ENCODE assay signal across 18 mouse cellular contexts in the genomic region with DNA sequence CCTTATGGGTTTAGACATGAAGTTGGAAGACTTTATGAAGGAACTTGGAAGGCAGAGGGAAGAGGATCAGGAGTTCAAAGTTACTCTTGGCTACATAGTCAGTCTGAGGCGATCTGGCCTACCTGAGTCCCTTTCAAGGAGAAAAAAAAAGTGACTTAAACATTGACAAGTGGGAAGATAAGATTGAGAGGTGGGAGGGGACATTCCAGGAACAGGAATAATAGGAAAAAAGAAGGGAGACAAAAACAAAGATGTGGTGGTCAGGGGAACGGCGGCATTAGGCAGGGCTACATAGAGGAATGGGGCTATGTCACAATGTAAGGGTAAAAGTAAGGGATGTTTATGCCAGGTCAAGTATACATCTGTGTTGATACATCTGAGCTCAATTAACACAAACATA. TPM values are rescaled to one million over a fixed set of nuclear protein-coding genes. Genes with fewer than 3 reads are reported as not detected.
DNase-seq lines count a peak whose midpoint lies in the region; ATAC-seq and TF ChIP-seq lines count a peak whose summit lies in the region.
"Had no signal": no experiment of that assay in that cellular context is flagged by ENCODE, and none has a peak within 500 bp of the region (broad histone marks: within the 10 kb centered on the region; RNA-seq: fewer than 3 reads in every experiment).

No protein-coding gene starts in this region.

- ATAC-seq in kidney, postnatal 0 days (replicated peaks; ENCODE audit: low FRiP score, low read depth) = no peak
- ATAC-seq in liver, embryonic 14.5 days (ENCODE audit: insufficient read depth) = no peak
- ATAC-seq in forebrain, embryonic 15.5 days (replicated peaks) = no peak
- ATAC-seq: CD4-positive, CD25-positive, alpha-beta regulatory T cell, adult 4 months; forebrain, embryonic 16.5 days; hindbrain, postnatal 0 days had no signal

- in situ Hi-C loops in CH12.LX (cut with MboI; ENCODE audit: low pct_ligation_motif_present, low pct_unique_long_range_greater_than_20kb, low sequenced_read_pairs) = no loop called here

- no peak for TF ChIP-seq EP300 in CH12.LX (IDR thresholded peaks at IDR 0.05; ENCODE audit: low read length)
- TF ChIP-seq EP300 in liver, embryonic 14.5 days (IDR thresholded peaks at IDR 0.05; ENCODE audit: low read depth) = no peak

- H3K36me3 ChIP-seq in kidney, postnatal 0 days (ENCODE audit: insufficient read depth, low read length) = no peaks in the 10 kb centered on the region
- H3K36me3 ChIP-seq in CH12.LX (replicated peaks in 1 of 2; ENCODE audit: control insufficient read depth in 1 of 2, insufficient read depth in 1 of 2, low read length in 1 of 2) = peaks cover 7 to 31% of the 10 kb centered on the region in 2 experiments
- peaks cover 8% of the 10 kb centered on the region for H3K36me3 ChIP-seq in liver, embryonic 14.5 days (replicated peaks; ENCODE audit: control insufficient read depth, insufficient read depth, low read depth)
- H3K36me3 ChIP-seq in forebrain, embryonic 15.5 days = no peaks in the 10 kb centered on the region
- H3K36me3 ChIP-seq: limb, embryonic 15.5 days had no signal

- H3K9ac ChIP-seq in kidney, postnatal 0 days (ENCODE audit: low read depth, low read length) = no peak overlapping the region
- peak overlapping the region; percentile 64 for H3K9ac ChIP-seq in CH12.LX (ENCODE audit: insufficient read depth, low read depth)
- H3K9ac ChIP-seq in liver, embryonic 14.5 days (replicated peaks) = peak overlapping the region; percentile 59; the same call in 1 of the 2 replicates
- H3K9ac ChIP-seq in forebrain, embryonic 15.5 days (replicated peaks) = no peak overlapping the region
- H3K9ac ChIP-seq: limb, embryonic 15.5 days had no signal

- H3K4me1 ChIP-seq in kidney, postnatal 0 days (replicated peaks; ENCODE audit: insufficient read depth, low read length) = no peaks in the 10 kb centered on the region
- H3K4me1 ChIP-seq in CH12.LX (ENCODE audit: control insufficient read depth in 1 of 2, insufficient read depth in 2 of 2) = peaks cover 8 to 80% of the 10 kb centered on the region in 2 experiments
- H3K4me1 ChIP-seq in liver, embryonic 14.5 days (replicated peaks; ENCODE audit: control insufficient read depth in 2 of 2, insufficient read depth in 2 of 2, low read length in 1 of 2) = peaks cover 76 to 78% of the 10 kb centered on the region in 2 experiments
- H3K4me1 ChIP-seq in forebrain, embryonic 15.5 days = no peaks in the 10 kb centered on the region
- H3K4me1 ChIP-seq: limb, embryonic 15.5 days had no signal

- DNase-seq in kidney, postnatal 0 days (ENCODE audit: low spot score) = no peak
- no peak for DNase-seq in kidney, adult 9 months
- DNase-seq in CD4-positive helper T cell, adult 2 months (ENCODE audit: low read depth, low spot score) = peak; percentile 16
- DNase-seq in CH12.LX (ENCODE audit: extremely low read depth) = no peak
- no peak for DNase-seq in liver, embryonic 14.5 days (ENCODE audit: low read depth in 3 of 3, low spot score in 3 of 3)
- DNase-seq in layer of hippocampus, postnatal 10 days (ENCODE audit: low spot score in 2 of 2) = no peak
- DNase-seq: adrenal gland, postnatal 10 days; cerebellum, adult 18-20 months; cerebellum, postnatal 36 days; heart, adult 18-20 months; heart, postnatal 36 days; layer of hippocampus, postnatal 36 days; thymus, postnatal 14 days had no signal

- no peak for TF ChIP-seq RAD21 in CH12.LX (IDR thresholded peaks at IDR 0.05; ENCODE audit: low read depth, low read length)

- no peaks in the 10 kb centered on the region for H3K9me3 ChIP-seq in kidney, postnatal 0 days (replicated peaks; ENCODE audit: low read length)
- peaks cover 2% of the 10 kb centered on the region for H3K9me3 ChIP-seq in CH12.LX (replicated peaks; ENCODE audit: low read length)
- H3K9me3 ChIP-seq in liver, embryonic 14.5 days (ENCODE audit: control insufficient read depth, low read length) = no peaks in the 10 kb centered on the region
- H3K9me3 ChIP-seq in forebrain, embryonic 15.5 days = no peaks in the 10 kb centered on the region
- H3K9me3 ChIP-seq: limb, embryonic 15.5 days had no signal

- 82% methylated on average over 3 of the region's 3 CpGs for WGBS in kidney, postnatal 0 days
- WGBS in liver, embryonic 14.5 days (ENCODE audit: insufficient replicate concordance) = 27% methylated on average over 3 of the region's 3 CpGs
- WGBS in forebrain, embryonic 15.5 days = 87% methylated on average over 3 of the region's 3 CpGs

- no peak overlapping the region for H3K4me3 ChIP-seq in kidney, postnatal 0 days (replicated peaks; ENCODE audit: low read depth, low read length)
- no peak overlapping the region for H3K4me3 ChIP-seq in CH12.LX (replicated peaks in 1 of 3; ENCODE audit: low read depth in 2 of 3, low read length in 2 of 3, poor library complexity in 1 of 3)
- no peak overlapping the region for H3K4me3 ChIP-seq in liver, embryonic 14.5 days (ENCODE audit: insufficient read depth in 1 of 2, low read depth in 2 of 2, low read length in 2 of 2)
- no peak overlapping the region for H3K4me3 ChIP-seq in forebrain, embryonic 15.5 days
- H3K4me3 ChIP-seq: limb, embryonic 15.5 days had no signal

- TF ChIP-seq POLR2A in CH12.LX (IDR thresholded peaks at IDR 0.05; ENCODE audit: low read depth, low read length) = no peak

- no peak overlapping the region for H3K4me2 ChIP-seq in kidney, postnatal 0 days (ENCODE audit: low read length)
- H3K4me2 ChIP-seq in CH12.LX (ENCODE audit: insufficient read depth, low read depth, poor library complexity, severe bottlenecking) = peak overlapping the region; percentile 63
- H3K4me2 ChIP-seq in liver, embryonic 14.5 days (ENCODE audit: low read depth) = peak overlapping the region; percentile 67
- no peak overlapping the region for H3K4me2 ChIP-seq in forebrain, embryonic 15.5 days (replicated peaks)
- H3K4me2 ChIP-seq: limb, embryonic 15.5 days had no signal

- peak overlapping the region; percentile 44; the same call in 1 of the 2 replicates for H3K27ac ChIP-seq in kidney, postnatal 0 days
- peak overlapping the region; percentile 92 for H3K27ac ChIP-seq in CH12.LX (ENCODE audit: insufficient read depth, low read depth)
- H3K27ac ChIP-seq in liver, embryonic 14.5 days = peak overlapping the region; percentile 80
- no peak overlapping the region for H3K27ac ChIP-seq in forebrain, embryonic 15.5 days (replicated peaks)
- H3K27ac ChIP-seq: hindbrain, postnatal 0 days; limb, embryonic 15.5 days had no signal

- no peaks in the 10 kb centered on the region for H3K27me3 ChIP-seq in kidney, postnatal 0 days (ENCODE audit: insufficient read depth, low read length)
- no peaks in the 10 kb centered on the region for H3K27me3 ChIP-seq in CH12.LX (replicated peaks)
- no peaks in the 10 kb centered on the region for H3K27me3 ChIP-seq in liver, embryonic 14.5 days (ENCODE audit: control insufficient read depth, insufficient read depth, low read length)
- no peaks in the 10 kb centered on the region for H3K27me3 ChIP-seq in forebrain, embryonic 15.5 days
- H3K27me3 ChIP-seq: limb, embryonic 15.5 days had no signal

- H3K79me2 ChIP-seq in CH12.LX (replicated peaks; ENCODE audit: control insufficient read depth, extremely low read depth, insufficient read depth, poor library complexity, severe bottlenecking) = peaks cover 86% of the 10 kb centered on the region

- no peak for TF ChIP-seq CTCF in kidney, postnatal 0 days (IDR thresholded peaks at IDR 0.05; ENCODE audit: low read depth)
- no peak for TF ChIP-seq CTCF in CH12.LX (conservative IDR thresholded peaks at IDR 0.05 in 1 of 2, IDR thresholded peaks at IDR 0.05 in 1 of 2; ENCODE audit: low read depth in 2 of 2, low read length in 2 of 2)
- TF ChIP-seq CTCF in liver, embryonic 14.5 days (IDR thresholded peaks at IDR 0.05; ENCODE audit: low read depth) = no peak

- dilution Hi-C loops in CH12.LX (cut with MboI; ENCODE audit: extremely low pct_ligation_motif_present, extremely low pct_unique_long_range_greater_than_20kb, low sequenced_read_pairs) = no loop called here

TF ChIP-seq in CH12.LX, 34 proteins besides CTCF, POLR2A, EP300 and RAD21 (continues in another document):
- TF ChIP-seq NRF1 (IDR thresholded peaks at IDR 0.05; ENCODE audit: low read depth, low read length) (no peak), USF1 (IDR thresholded peaks at IDR 0.05; ENCODE audit: low read depth, low read length) (no peak), NELFE (IDR thresholded peaks at IDR 0.05; ENCODE audit: low read depth, low read length) (no peak), ETS1 (conservative IDR thresholded peaks at IDR 0.05; ENCODE audit: low read depth, low read length) (no peak), TBP (conservative IDR thresholded peaks at IDR 0.05; ENCODE audit: low read depth, low read length) (no peak), GABPA (IDR thresholded peaks at IDR 0.05; ENCODE audit: insufficient replicate concordance, low read depth, low read length) (no peak)

RNA-seq across cellular contexts. Expression of gene Wbp4, which starts 52.9 kb away (rescaled TPM):
- 46.8 and 47.6 TPM in 2 replicates for polyA plus RNA-seq in kidney, postnatal 0 days (2015; fragmentation: Nextera tagmentation; extraction: Ambion mirVana)
- total RNA-seq in CH12.LX (2012; rRNA removed) (31.3 and 36.8 TPM in 2 replicates), CH12.LX (2014; rRNA removed) (36.2 and 39.9 TPM in 2 replicates)
- 68.5 and 69.4 TPM in 2 replicates for polyA plus RNA-seq in CH12.LX (2012; ENCODE audit: insufficient read length, low read depth)
- polyA plus RNA-seq in liver, embryonic 14.5 days (2012; rRNA removed) = 3.1 and 6.2 TPM in 2 replicates
- polyA plus RNA-seq in liver, embryonic 14.5 days (2014; fragmentation: Nextera tagmentation; extraction: Ambion mirVana) = 14.2 and 16.8 TPM in 2 replicates
- total RNA-seq in layer of hippocampus, postnatal 10 days (2021) = 10 to 100 TPM; 49.7 to 51.2 TPM
- 43.4 and 46.8 TPM in 2 replicates for polyA plus RNA-seq in forebrain, embryonic 15.5 days (2015; fragmentation: Nextera tagmentation; extraction: Ambion mirVana)

RNA-seq across cellular contexts. Expression of gene Elf1, which starts 53.2 kb away (rescaled TPM):
- polyA plus RNA-seq in kidney, postnatal 0 days (2015; fragmentation: Nextera tagmentation; extraction: Ambion mirVana) = 18.2 and 18.3 TPM in 2 replicates
- total RNA-seq in CH12.LX (2012; rRNA removed) (37.1 and 41.2 TPM in 2 replicates), CH12.LX (2014; rRNA removed) (71.7 and 85.2 TPM in 2 replicates)
- 49.6 and 54.4 TPM in 2 replicates for polyA plus RNA-seq in CH12.LX (2012; ENCODE audit: insufficient read length, low read depth)
- polyA plus RNA-seq in liver, embryonic 14.5 days (2012; rRNA removed) = 6.0 and 9.3 TPM in 2 replicates
- polyA plus RNA-seq in liver, embryonic 14.5 days (2014; fragmentation: Nextera tagmentation; extraction: Ambion mirVana) = 8.7 and 9.9 TPM in 2 replicates
- total RNA-seq in layer of hippocampus, postnatal 10 days (2021) = 1 to 10 TPM; 6.0 to 6.1 TPM
- polyA plus RNA-seq in forebrain, embryonic 15.5 days (2015; fragmentation: Nextera tagmentation; extraction: Ambion mirVana) = 3.3 and 3.7 TPM in 2 replicates

RNA-seq across cellular contexts. Expression of gene Sugt1, which starts 53.3 kb away (rescaled TPM):
- 119 and 122 TPM in 2 replicates for polyA plus RNA-seq in kidney, postnatal 0 days (2015; fragmentation: Nextera tagmentation; extraction: Ambion mirVana)
- total RNA-seq in CH12.LX (2012; rRNA removed) = 91.9 and 103 TPM in 2 replicates
- 114 and 141 TPM in 2 replicates for total RNA-seq in CH12.LX (2014; rRNA removed)
- 118 and 153 TPM in 2 replicates for polyA plus RNA-seq in CH12.LX (2012; ENCODE audit: insufficient read length, low read depth)
- polyA plus RNA-seq in liver, embryonic 14.5 days (2012; rRNA removed) = 3.0 and 15.2 TPM in 2 replicates
- 44.7 and 48.5 TPM in 2 replicates for polyA plus RNA-seq in liver, embryonic 14.5 days (2014; fragmentation: Nextera tagmentation; extraction: Ambion mirVana)
- 10 to 100 TPM; 89.6 to 95.4 TPM for total RNA-seq in layer of hippocampus, postnatal 10 days (2021)
- 116 and 122 TPM in 2 replicates for polyA plus RNA-seq in forebrain, embryonic 15.5 days (2015; fragmentation: Nextera tagmentation; extraction: Ambion mirVana)

Comparison
In these comparisons a context has a peak if more than half of its experiments do, and no peak if none do; other contexts are left out.
1. H3K4me2 ChIP-seq: peak in CH12.LX (single experiment) and liver, embryonic 14.5 days (single experiment); none in kidney, postnatal 0 days (single experiment) and forebrain, embryonic 15.5 days (single experiment).
2. H3K9ac ChIP-seq: peak in CH12.LX (single experiment) and liver, embryonic 14.5 days (single experiment); none in kidney, postnatal 0 days (single experiment) and forebrain, embryonic 15.5 days (single experiment).